Mouse (Mus musculus) embryonic facial prominence, embryonic 11.5 days (tissue): ENCODE data around the gene Mc1r. TPM values are rescaled to one million over a fixed set of nuclear protein-coding genes. Genes with fewer than 3 reads are reported as not detected.

ENCODE experiments used
- ATAC-seq: fragments of 200-750 bp; cut with Nextera tagmentation; replicated peaks from 2 replicates; pipeline ENCODE4 v1.8.0; 2017; ENCODE audit warnings: low read depth; ENCODE audit not compliant: insufficient number of reproducible peaks, low FRiP score, low TSS enrichment
- DNase-seq: peaks from one replicate; pipeline ENCODE4 v3.0.0-alpha.2; 2015; ENCODE audit warnings: low spot score
- H3K27ac ChIP-seq: fragments of 300-500 bp; sonication (generic); replicated peaks from 2 replicates; pipeline ENCODE4 v1.5.1; 2014; ENCODE audit warnings: mild to moderate bottlenecking, low read depth, low read length, control low read depth
- H3K27me3 ChIP-seq: fragments of 300-500 bp; sonication (generic); 2 replicates; pipeline ENCODE4 v1.6.1; 2014; ENCODE audit warnings: mild to moderate bottlenecking, low read length, moderate library complexity, mixed read lengths; ENCODE audit not compliant: control insufficient read depth, insufficient read depth
- H3K36me3 ChIP-seq: fragments of 300-500 bp; sonication (generic); replicated peaks from 2 replicates; pipeline ENCODE4 v1.6.1; 2014; ENCODE audit warnings: low read depth, mild to moderate bottlenecking, low read length, moderate library complexity, mixed read lengths; ENCODE audit not compliant: control insufficient read depth, insufficient read depth
- H3K4me1 ChIP-seq: fragments of 300-500 bp; sonication (generic); 2 replicates; pipeline ENCODE4 v1.6.1; 2014; ENCODE audit warnings: low read length, mixed read lengths; ENCODE audit not compliant: control insufficient read depth, insufficient read depth
- H3K4me2 ChIP-seq: fragments of 300-500 bp; sonication (generic); 2 replicates; pipeline ENCODE4 v1.6.1; 2014; ENCODE audit warnings: low read depth, mild to moderate bottlenecking, control low read depth, low read length, moderate library complexity
- H3K4me3 ChIP-seq: fragments of 300-500 bp; sonication (generic); 2 replicates; pipeline ENCODE4 v1.5.1; 2014; ENCODE audit warnings: low read depth, low read length, control low read depth
- H3K9ac ChIP-seq: fragments of 300-500 bp; sonication (generic); replicated peaks from 2 replicates; pipeline ENCODE4 v1.6.1; 2014; ENCODE audit warnings: mild to moderate bottlenecking, control low read depth, low read length
- H3K9me3 ChIP-seq: fragments of 300-500 bp; sonication (generic); replicated peaks from 2 replicates; pipeline ENCODE4 v1.6.1; 2016; ENCODE audit warnings: mild to moderate bottlenecking, low read length, inconsistent platforms, mixed read lengths; ENCODE audit not compliant: control insufficient read depth
- WGBS: fragments of 180-500 bp; shearing (Covaris S2); extraction: QIAGEN DNeasy Blood & Tissue Kit; methylation state at CpG from one replicate; pipeline ENCODE4 v1.1.7; 2014; 5-methylcytosine and 5-hydroxymethylcytosine counted together
- polyA plus RNA-seq: library from polyadenylated mRNA; unstranded; fragments of >200 nt; fragmentation: Nextera tagmentation; extraction: Ambion mirVana; gene quantifications from 2 replicates; pipeline ENCODE4 v1.2.1, GENCODE M21; 2014

Gene Mc1r
- not detected in 2 replicates for polyA plus RNA-seq

DNA sequence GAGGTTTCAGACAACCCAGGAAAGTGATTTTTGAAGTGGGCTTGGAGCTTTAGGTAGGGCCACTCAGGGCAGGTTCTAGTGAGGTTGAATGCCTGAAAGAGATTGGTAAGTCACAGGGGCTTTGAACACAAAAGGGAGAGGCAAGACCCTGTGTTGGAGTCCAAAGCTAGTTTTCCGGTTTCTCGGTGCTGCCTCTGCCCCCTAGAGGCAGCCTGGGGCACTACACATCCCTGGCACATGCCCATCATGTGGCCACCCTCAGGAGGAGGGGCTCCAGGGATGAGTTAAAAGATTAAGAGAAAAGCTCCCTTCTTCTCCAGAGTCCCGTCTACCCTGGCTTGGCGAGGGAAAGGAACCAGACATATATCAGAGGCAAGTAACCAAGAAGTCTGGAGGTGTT is at the start of gene Mc1r:
Gene Mc1r, plus strand, starts transcription at position 322 of the 400 bp plus-strand sequence.
- no peaks in the 10 kb centered on the region for H3K4me1 ChIP-seq
- H3K9me3 ChIP-seq: no peaks in the 10 kb centered on the region
- H3K27ac ChIP-seq: no peak within 1 kb of the TSS
- H3K27me3 ChIP-seq: peaks cover 23% of the 10 kb centered on the region
- no peak within 1 kb of the TSS for H3K9ac ChIP-seq
- DNase-seq: peak; percentile 74
- no peak for ATAC-seq
- no peak within 1 kb of the TSS for H3K4me2 ChIP-seq
- WGBS: 7% methylated on average over 4 of the region's 4 CpGs
- H3K4me3 ChIP-seq: no peak within 1 kb of the TSS
- H3K36me3 ChIP-seq: no peaks in the 10 kb centered on the region; the same call in none of the 2 replicates

DNA sequence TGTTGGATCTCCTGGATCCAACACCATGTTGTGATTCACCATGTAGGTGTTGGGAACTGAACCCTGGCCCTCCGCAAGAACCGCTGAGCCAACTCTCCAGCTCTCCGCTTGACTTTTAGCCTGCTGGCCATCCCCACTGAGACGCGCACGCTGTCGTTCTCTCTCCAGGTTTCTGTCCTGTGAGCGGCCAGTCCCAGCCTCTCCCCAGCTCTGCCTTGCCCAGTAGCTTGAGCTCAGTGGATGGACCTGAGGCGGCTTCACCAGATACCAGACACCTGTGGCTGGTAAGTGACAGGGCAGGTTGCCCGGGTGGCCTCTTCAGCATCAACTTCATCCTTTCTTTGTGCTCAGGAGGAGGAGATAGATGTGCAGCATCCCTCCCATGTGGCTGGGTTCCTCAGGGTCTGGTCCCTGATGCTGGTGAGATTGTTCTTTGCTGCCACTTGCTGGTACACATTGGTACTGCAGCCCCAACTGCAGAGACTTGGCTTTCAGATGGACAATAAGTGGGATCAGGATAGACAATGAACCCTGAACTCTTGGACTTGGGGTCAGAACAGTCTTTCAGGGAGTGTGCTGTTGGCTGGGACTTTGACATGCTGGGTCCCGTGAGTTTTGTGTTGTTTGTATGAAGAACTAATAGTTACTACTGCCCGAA is 45.7 kb upstream of the Mc1r start:
- H3K9ac ChIP-seq: no peak overlapping the region
- no peaks in the 10 kb centered on the region for H3K9me3 ChIP-seq
- ATAC-seq: peak; percentile 65
- no peak overlapping the region for H3K4me3 ChIP-seq
- DNase-seq: peak; percentile 87
- H3K27ac ChIP-seq: no peak overlapping the region
- H3K4me2 ChIP-seq: no peak overlapping the region; the same call in 1 of the 2 replicates
- 39% methylated on average over 12 of the region's 12 CpGs for WGBS
- H3K4me1 ChIP-seq: no peaks in the 10 kb centered on the region
- H3K27me3 ChIP-seq: no peaks in the 10 kb centered on the region
- H3K36me3 ChIP-seq: no peaks in the 10 kb centered on the region; the same call in 1 of the 2 replicates

DNA sequence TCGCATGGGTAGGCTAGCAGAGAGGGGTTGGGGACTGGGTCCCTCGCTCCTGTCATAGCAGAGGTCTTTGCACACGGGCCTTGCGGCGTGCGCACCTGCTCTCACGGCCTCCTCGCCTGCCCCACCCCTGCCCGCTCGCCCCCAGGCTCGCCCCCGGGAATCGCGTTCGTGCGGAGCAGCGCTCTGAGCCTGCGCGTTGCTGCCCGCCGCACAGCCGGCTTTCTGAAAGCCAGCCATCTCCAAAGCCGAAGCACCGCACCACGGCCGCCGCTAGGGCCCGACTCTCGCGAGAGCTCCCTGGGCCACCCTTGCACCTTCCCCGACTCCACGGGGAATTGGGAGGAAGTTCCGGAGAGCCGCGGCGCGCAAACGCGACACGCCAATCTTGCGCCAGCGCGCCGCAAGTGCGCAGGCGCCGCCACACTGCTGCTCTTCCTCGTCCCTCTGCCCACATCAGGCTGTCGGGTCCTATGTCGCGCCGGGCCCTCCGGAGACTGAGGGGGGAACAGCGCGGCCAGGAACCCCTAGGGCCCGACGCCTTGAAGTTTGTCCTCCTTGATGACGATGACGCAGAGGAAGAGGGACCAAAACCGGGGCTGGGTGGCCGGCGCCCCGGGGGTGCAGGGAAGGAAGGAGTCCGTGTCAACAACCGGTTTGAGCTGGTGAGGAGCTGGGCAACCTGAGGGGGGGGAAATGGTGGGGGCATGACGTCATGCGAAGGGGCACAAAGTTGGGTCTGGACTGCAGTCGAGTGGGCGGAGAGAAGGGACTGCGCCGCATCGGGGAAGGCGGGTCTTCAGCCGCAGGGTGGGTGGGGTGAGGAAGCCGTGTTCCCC is 33.3 kb upstream of the Mc1r start, which contains the start of gene Tcf25:
Gene Tcf25, plus strand, starts transcription at position 351 of the 836 bp plus-strand sequence.
- Histone ChIP-seq H3K27ac (peak within 1 kb of the TSS; percentile 80), H3K36me3 (no peaks in the 10 kb centered on the region), H3K4me2 (peak within 1 kb of the TSS; percentile 61), H3K9me3 (no peaks in the 10 kb centered on the region), H3K27me3 (no peaks in the 10 kb centered on the region), H3K9ac (peak within 1 kb of the TSS; percentile 65), H3K4me1 (no peaks in the 10 kb centered on the region), H3K4me3 (peak within 1 kb of the TSS; percentile 67)
- WGBS: under 1% methylated on average over 73 of the region's 75 CpGs
- DNase-seq (peak; percentile 96), ATAC-seq (peak; percentile 91)

DNA sequence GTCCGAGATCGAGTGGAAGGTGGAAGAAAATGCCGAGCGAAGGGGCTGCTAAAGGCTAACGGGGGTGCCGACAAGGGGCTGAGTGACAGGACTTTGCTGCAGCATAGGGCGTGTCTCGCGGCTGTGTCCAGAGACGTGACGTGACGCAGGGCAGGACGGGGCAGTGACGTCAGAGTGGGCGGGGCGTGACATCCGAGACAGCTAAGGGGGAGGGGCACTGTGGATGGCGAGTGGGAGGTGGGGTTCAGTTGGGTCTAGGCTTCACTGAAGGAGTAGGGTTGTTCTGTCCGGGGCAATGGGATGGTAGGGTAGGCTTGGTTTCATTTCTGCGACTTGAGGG is 32.7 kb upstream of the Mc1r start:
- Histone ChIP-seq H3K27ac (peak overlapping the region; percentile 80), H3K4me3 (peak overlapping the region; percentile 67), H3K36me3 (no peaks in the 10 kb centered on the region), H3K9ac (peak overlapping the region; percentile 65), H3K27me3 (no peaks in the 10 kb centered on the region), H3K9me3 (no peaks in the 10 kb centered on the region), H3K4me2 (peak overlapping the region; percentile 61), H3K4me1 (no peaks in the 10 kb centered on the region)
- ATAC-seq (peak; percentile 65), DNase-seq (peak; percentile 95)
- under 1% methylated on average over 20 of the region's 20 CpGs for WGBS

DNA sequence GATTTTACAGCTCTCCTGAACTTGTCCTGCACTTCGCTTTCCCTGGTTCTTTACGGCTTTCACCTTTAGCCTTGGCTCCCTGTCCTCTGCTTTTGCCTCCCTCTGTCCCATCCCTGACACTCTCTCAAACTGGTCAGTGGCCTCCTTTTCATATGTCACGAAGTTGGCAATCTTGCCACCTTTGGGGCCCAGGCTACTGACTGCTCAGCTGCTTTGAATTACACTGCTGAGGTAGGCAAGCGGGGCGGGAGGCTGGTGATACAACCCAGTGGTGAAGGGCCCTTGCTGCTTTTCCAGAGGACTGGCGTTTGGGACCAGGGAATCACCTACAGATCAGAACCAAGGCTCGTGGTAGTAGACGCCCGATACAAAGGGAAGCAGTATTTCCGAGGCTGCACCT is 31.2 kb upstream of the Mc1r start:
- H3K27ac ChIP-seq: no peak overlapping the region
- no peak overlapping the region for H3K9ac ChIP-seq
- H3K27me3 ChIP-seq: no peaks in the 10 kb centered on the region
- no peaks in the 10 kb centered on the region; the same call in 1 of the 2 replicates for H3K36me3 ChIP-seq
- no peak for DNase-seq
- WGBS: 82% methylated on average over 10 of the region's 10 CpGs
- H3K4me2 ChIP-seq: no peak overlapping the region
- ATAC-seq: no peak
- no peak overlapping the region for H3K4me3 ChIP-seq
- H3K4me1 ChIP-seq: no peaks in the 10 kb centered on the region
- no peaks in the 10 kb centered on the region for H3K9me3 ChIP-seq

DNA sequence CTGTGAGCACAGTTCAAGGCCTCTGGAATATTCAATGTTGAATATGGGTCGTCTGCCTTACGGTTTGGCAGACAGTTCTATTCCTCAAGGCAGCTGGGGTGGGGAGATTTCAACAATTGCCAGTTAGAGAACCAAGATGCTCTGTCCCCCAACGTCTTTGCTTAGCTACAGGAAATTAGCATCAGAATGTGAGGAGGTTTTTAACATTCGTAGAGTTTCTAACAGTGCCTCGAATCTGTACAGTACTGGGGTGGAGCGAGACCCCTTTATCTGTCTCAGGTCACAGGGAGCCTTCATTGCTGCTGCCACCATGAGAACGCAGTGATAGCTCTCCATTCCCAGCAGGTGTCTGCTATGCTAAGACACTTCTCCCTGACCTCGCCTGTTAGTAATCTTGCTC is 30.8 kb upstream of the Mc1r start:
- DNase-seq (no peak), ATAC-seq (no peak)
- Histone ChIP-seq H3K9ac (no peak overlapping the region), H3K4me3 (no peak overlapping the region), H3K27me3 (no peaks in the 10 kb centered on the region), H3K36me3 (no peaks in the 10 kb centered on the region; the same call in 1 of the 2 replicates), H3K4me1 (no peaks in the 10 kb centered on the region), H3K4me2 (no peak overlapping the region), H3K9me3 (no peaks in the 10 kb centered on the region), H3K27ac (no peak overlapping the region)
- 71% methylated on average over 8 of the region's 8 CpGs for whole genome bisulfite sequencing

DNA sequence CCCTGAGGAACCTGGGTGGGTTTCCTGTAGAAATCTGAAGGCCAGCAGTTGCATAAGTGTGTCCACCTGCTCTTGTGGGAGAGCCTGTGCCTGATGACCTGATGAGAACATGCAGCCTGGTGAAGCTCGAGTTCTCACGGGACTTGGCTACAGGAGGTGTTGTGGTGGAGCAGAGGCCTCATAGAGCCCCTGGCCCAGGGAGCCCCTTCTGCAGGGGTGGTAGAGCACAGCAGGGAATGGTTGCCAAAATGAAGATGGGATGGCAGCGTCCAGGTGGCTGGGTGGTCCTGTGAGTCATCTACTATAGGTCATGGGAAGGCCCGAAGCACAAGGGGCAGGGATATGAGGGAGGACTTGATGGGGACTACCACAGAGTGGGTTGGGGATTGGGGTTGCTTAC is 25.2 kb upstream of the Mc1r start:
- no peaks in the 10 kb centered on the region for H3K4me1 ChIP-seq
- peaks cover 8% of the 10 kb centered on the region for H3K36me3 ChIP-seq
- ATAC-seq (no peak), DNase-seq (no peak)
- no peak overlapping the region for H3K9ac ChIP-seq
- WGBS: 94% methylated on average over 4 of the region's 4 CpGs
- no peaks in the 10 kb centered on the region for H3K9me3 ChIP-seq
- H3K4me2 ChIP-seq: no peak overlapping the region
- no peak overlapping the region for H3K27ac ChIP-seq
- H3K27me3 ChIP-seq: no peaks in the 10 kb centered on the region
- no peak overlapping the region for H3K4me3 ChIP-seq

DNA sequence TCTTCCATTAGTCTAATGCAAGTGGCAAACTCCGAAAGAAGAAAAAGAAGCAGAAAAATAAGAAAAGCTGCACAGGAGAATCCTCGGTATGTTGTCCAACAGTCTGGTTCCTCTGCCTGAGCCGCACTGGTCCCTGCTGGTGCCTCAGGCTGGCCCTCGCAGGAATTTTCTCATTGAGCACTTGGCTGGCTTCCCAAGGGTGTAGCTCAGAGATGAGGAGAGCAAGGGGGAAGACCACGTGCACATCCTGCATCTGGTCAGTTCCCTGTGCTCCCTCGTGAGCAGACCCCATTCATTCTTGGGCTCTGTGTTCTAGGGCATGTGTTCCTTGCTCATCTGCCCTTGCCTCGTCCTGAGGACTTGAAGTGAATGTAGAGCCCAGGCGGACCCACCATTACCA is 24.4 kb upstream of the Mc1r start:
- H3K27ac ChIP-seq: no peak overlapping the region
- H3K27me3 ChIP-seq: no peaks in the 10 kb centered on the region
- H3K4me3 ChIP-seq: no peak overlapping the region
- 89% methylated on average over 8 of the region's 8 CpGs for WGBS
- H3K9me3 ChIP-seq: no peaks in the 10 kb centered on the region
- H3K9ac ChIP-seq: no peak overlapping the region
- peaks cover 8% of the 10 kb centered on the region for H3K36me3 ChIP-seq
- no peak overlapping the region for H3K4me2 ChIP-seq
- no peaks in the 10 kb centered on the region for H3K4me1 ChIP-seq
- DNase-seq: no peak
- no peak for ATAC-seq
